Mouse (Mus musculus): ENCODE data around the gene Apoc2.
"Not testable (repeated sequence)": the region's sequence is repeated elsewhere in the genome, so short reads cannot be mapped to it uniquely, and the experiment has no call there.

Apoc2 gene

GRCm38 (mm10) chr7:19698907-19699826 is 21.4 kb upstream of the Apoc2 start, which contains the start of gene Apoe:
Gene Apoe (minus strand): TSS chr7:19699188.
- DNase-seq (ENCODE audit: low spot score in 2 of 2) = peak; percentile 85 to 88

GRCm38 (mm10) chr7:19697949-19698906 is 20.5 kb upstream of the Apoc2 start:
- no peak for DNase-seq (ENCODE audit: low spot score in 2 of 2)

DNA sequence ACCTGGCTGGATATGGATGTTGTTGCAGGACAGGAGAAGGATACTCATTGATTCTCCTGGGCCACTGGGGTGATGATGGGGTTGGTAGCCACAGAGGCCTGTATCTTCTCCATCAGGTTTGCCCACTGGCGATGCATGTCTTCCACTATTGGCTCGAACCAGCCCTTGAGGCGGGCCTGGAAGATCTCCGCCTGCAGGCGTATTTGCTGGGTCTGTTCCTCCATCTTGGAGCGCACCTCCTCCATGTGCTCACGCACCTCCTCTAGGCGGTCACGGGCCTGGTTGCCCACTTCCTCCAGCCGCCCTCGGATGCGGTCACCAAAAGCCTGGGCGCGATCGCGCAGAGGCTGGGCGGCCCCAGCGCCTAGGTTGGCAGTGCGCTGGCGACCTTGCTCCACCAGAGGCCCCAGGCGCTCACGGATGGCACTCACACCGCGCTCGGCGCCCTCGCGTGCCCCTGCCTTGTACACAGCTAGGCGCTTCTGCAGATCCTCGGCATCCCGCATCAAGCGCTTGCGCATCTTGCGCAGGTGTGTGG is 18.7 kb upstream of the Apoc2 start:
- DNase-seq (ENCODE audit: low spot score in 2 of 2) = no peak

DNA sequence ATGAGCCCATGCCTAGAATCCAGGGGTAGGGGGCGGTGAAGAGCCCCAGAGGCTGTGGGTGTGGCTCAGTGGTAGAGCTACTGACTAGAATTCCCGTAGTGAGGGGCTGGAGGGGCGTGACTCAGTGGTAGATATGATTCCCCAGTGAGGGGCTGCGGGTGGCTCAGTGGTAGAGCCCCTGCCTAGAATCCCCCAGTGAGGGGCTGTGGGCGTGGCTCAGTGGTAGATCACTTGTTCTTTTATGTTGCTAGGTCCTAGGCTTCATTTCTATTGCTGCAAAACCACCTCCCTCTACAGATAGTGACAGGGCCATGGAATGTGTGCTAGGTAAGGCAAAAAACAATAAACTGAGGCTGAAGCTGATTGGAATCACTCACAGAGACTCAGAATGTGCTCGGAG is 18.1 kb upstream of the Apoc2 start:
- DNase-seq (ENCODE audit: low spot score in 2 of 2) = no peak

GRCm38 (mm10) chr7:19695213-19695594 is 17.5 kb upstream of the Apoc2 start:
- no peak for DNase-seq (ENCODE audit: low spot score in 2 of 2)

- DNase-seq (ENCODE audit: low spot score in 2 of 2) = no peak
Measured at GRCm38 (mm10) chr7:19694336-19695212, 16.8 kb upstream of the Apoc2 start.

DNA sequence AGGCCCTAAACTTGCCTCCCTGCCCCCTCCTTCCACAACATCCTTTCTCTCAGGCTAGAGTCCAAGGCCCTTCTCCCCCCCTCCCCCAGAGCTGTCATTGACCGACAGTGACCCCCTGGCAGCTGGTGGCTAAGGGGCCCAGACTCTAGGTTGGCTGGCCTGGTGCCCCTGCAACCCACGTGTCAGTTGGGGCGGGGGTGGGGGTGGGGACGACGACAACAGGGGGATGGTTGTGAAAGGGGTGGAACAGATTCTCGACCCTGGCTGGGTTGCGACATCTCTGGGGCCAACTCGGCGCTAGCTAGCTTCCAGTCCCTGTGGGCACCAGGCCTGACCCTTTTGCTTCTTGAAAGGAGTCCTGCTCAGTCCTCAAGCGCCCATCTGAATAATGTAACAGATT is 15.7 kb upstream of the Apoc2 start:
- peak; percentile 80 to 85 for DNase-seq (ENCODE audit: low spot score in 2 of 2)

DNA sequence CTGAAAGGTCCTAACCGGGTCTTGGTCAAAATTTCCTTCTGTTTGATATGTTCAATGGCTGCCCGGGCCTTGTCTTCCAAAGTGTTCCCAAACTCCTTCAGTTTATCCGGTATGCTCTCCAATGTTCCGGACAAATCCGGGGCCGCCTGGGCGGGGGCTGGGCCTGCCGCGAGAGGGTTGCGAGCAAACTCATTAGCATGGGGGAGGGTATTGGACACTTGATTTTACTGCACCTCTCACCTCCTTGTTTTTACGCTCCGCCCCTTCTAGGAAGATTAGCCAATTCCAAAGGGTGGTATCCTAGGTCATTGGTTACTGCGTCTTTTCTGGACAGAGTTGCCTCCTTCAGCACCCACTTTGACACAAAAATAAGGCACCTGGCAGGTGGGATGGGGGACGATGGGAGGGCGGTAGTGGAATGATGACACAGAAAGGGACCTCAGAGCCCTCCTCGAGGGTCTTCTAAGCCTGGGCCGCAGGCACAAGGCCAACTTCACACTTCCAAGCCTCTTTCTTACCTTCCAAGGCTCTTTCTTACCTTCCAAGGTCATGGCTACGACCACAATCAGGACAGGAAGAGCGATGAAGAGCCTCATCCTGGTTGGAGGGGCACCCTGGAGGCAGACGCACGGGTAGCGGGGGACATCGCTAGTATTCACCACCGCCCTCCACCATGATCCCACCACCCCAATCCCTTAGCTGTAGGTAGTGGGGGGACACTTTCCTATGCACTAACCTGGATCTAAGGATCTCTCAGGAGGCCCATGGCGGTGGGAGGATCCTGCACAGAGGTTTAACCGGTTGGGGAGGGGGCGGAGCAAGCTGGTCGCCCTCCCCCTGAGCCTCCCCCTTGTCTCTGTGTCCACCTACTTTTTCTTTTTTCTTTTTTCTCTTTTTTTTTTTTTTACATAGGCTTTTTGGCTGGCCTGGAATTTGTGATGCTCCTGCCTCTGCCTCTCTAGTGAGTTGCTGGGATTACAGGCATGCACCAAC is 14.4 kb upstream of the Apoc2 start, which contains the start of gene Apoc1:
Gene Apoc1, minus strand, starts transcription at position 788 of the 993 bp plus-strand sequence.
- no peak for DNase-seq (ENCODE audit: low spot score in 2 of 2)

DNA sequence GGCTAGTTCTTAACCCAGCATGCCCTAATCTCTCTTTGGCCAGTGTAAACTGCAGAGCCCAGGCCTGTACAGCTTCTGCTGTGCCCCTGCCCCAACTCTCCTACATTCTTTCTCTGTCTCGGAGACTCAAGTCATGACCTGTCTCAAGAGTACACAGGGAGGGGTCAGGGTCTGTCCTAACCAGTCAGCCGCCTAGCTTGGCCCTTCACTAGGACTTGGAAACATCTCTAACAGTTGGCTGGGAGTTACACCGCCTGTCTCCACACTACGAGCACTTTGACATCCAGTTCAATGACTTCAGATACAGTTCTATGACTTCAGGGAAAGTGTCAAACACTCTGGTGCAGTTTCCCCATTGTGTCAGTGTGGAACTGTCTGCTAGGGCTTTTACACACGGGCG is 13.7 kb upstream of the Apoc2 start:
- no peak for DNase-seq (ENCODE audit: low spot score in 2 of 2)

GRCm38 (mm10) chr7:19690845-19691244 is 13.1 kb upstream of the Apoc2 start:
- DNase-seq (ENCODE audit: low spot score in 2 of 2) = no peak

DNA sequence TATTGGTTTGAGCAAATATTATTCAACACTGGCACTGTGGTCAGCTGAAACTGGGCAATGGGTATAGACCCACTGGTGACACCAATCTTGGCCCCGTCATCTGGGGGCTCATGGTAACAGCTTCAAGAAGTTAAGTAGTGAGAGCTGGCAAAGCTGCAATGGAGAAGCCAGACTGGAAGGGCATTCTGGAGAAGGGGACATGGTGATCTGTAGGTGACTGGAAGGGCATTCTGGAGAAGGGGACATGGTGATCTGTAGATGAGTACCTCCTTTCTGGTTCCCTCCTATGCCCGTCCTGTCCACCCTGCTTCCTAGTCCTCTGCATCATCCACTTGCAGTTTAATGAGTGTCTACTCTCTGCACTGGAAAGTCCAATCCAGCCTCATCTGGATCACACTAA is 10.9 kb upstream of the Apoc2 start:
- DNase-seq (ENCODE audit: low spot score in 2 of 2) = no peak

DNA sequence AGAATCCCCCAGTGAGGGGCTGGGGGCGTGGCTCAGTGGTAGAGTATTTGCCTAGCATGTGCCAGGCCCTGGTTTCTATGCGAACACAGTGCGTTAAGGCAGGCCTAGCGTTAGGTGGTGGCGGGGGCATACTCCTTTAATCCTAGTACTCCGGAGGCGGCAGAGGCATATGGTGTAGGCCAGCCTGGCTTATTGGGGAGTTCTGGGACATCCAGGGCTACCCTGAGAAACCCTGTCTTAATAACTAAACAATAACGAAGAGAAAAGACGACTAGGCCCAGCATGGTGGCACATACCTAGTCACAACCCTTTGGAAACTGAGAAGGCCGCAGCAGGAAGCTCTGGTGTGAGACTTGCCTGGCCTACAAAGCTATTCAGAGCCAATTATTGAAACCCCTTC is 10.4 kb upstream of the Apoc2 start:
- no peak for DNase-seq (ENCODE audit: low spot score in 2 of 2)

DNA sequence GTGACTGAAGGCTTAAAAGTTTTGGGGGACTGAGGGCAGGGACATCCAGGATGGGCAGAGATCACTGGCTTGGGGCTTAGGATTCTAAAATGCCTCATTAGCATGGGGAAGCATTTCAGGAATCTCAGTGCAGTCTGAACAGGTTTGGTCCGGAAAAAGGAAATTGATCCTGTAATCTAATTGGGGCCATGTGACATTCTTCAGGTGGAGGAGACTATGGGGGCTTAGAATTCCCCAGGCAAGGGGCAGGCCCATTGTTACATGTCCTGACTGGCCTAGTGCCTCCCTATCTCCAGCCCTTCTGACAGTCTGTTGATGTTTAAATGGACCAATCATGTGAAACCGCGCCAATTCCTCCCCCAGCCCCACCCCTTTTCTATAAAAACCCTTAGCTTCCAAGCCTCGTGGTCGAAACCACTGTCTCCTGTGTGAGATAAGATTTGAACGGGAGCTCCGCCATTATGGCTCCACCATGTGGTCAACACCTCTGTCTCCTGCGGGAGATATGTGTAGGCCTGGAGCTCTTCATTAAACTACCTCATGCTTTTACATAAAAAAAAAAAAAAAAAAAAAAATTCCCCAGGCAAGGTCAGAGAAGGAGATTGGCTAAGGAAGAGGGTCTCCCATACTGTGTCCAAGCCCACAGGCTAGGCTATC is 9.3 kb upstream of the Apoc2 start:
- DNase-seq (ENCODE audit: low spot score in 2 of 2) = not testable (repeated sequence)

GRCm38 (mm10) chr7:19686521-19686920 is 8.8 kb upstream of the Apoc2 start:
- no peak for DNase-seq (ENCODE audit: low spot score in 2 of 2)

GRCm38 (mm10) chr7:19685374-19685773 is 7.6 kb upstream of the Apoc2 start:
- no peak for DNase-seq (ENCODE audit: low spot score in 2 of 2)

DNA sequence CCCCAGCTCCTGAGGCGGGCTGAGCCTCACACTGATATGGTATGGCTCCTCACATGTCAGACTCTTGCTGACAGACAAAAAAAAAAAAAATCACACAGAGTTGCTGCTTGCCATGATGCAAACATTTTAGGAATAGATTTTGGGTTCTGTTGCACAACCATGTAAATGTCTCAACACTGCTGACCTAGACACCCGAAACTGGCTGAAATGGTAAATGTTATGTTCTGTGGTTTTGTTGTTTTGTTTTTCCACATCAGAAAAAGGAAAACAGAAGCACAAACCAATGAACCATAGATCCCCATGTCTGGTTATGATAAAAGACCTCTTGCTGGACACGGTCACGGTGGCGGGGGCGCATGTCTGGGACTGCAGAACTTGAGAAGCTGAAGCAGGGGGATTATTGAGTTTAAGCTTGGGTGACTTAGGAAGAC is 6.0 kb upstream of the Apoc2 start:
- no peak for DNase-seq (ENCODE audit: low spot score in 2 of 2)

DNA sequence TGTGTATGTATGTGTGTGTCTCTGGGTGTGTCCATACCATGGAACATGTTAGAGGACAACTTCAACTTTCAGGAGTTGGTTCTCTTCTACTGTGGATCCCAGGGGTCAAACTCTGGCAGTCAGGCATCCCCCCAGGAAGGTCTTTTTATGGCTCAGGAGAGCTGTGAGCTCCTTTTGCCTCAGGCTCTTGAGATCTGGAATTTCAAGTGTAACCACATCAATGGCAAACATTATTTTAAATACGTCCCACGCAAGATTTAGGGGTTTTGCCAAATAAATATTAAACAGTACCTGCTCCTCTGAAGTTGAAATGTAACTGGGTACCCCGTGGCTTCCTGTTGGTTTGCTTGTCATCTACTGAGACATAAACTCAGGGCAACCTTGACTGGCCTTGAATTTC is 5.2 kb upstream of the Apoc2 start:
- DNase-seq (ENCODE audit: low spot score in 2 of 2) = no peak

GRCm38 (mm10) chr7:19681202-19681694 is 3.5 kb upstream of the Apoc2 start, which contains the start of the genes Gm44805 and Apoc4:
Gene Gm44805 (minus strand): TSS chr7:19681423.
Gene Apoc4 (minus strand): TSS chr7:19681479.
- DNase-seq (ENCODE audit: low spot score in 2 of 2) = no peak

GRCm38 (mm10) chr7:19680702-19681101 is 3.0 kb upstream of the Apoc2 start:
- DNase-seq (ENCODE audit: low spot score in 2 of 2) = no peak

Measured in right cerebral cortex, postnatal 10 days (tissue).